Mouse (Mus musculus) heart, adult 2 months (tissue): ENCODE measurements around the gene A4galt. TPM values are rescaled to one million over a fixed set of nuclear protein-coding genes. Genes with fewer than 3 reads are reported as not detected.

Experiments used
- DNase-seq, 2 experiments: peaks; one replicate each; pipeline ENCODE4 v3.0.0; 2021
- H3K27ac ChIP-seq: fragments of 200-600 bp; 2 replicates; pipeline ENCODE4 v1.8.1; 2022
- H3K27me3 ChIP-seq: fragments of 200-500 bp; 2 replicates; pipeline ENCODE4 v1.6.1; 2012; ENCODE audit warnings: mild to moderate bottlenecking, low read length, inconsistent platforms, mixed read lengths; ENCODE audit not compliant: control insufficient read depth, insufficient read depth
- H3K36me3 ChIP-seq: fragments of 200-500 bp; 2 replicates; pipeline ENCODE4 v1.6.1; 2012; ENCODE audit warnings: low read length, inconsistent platforms; ENCODE audit not compliant: control insufficient read depth, insufficient read depth
- H3K4me1 ChIP-seq: fragments of 200-500 bp; 2 replicates; pipeline ENCODE4 v1.6.1; 2011; ENCODE audit warnings: low read length; ENCODE audit not compliant: control insufficient read depth, insufficient read depth
- H3K4me3 ChIP-seq: fragments of 200-600 bp; 2 replicates; pipeline ENCODE4 v1.8.1; 2022
- H3K79me2 ChIP-seq: fragments of 200-500 bp; replicated peaks from 2 replicates; pipeline ENCODE4 v1.6.1; 2012; ENCODE audit warnings: mild to moderate bottlenecking, inconsistent platforms, low read length, moderate library complexity, mixed read lengths; ENCODE audit not compliant: control insufficient read depth, insufficient read depth
- H3K9ac ChIP-seq: fragments of 200-500 bp; 2 replicates; pipeline ENCODE4 v1.6.1; 2012; ENCODE audit warnings: low read depth, mild to moderate bottlenecking, control low read depth, inconsistent platforms, low read length, mixed read lengths
- CTCF ChIP-seq: fragments of 200-600 bp; IDR thresholded peaks from 2 replicates; pipeline ENCODE4 v1.8.1; 2022; ENCODE audit warnings: antibody characterized with exemption, mild to moderate bottlenecking, moderate library complexity
- EP300 ChIP-seq: fragments of 200-500 bp; IDR thresholded peaks from 2 replicates; pipeline ENCODE4 v1.6.1; 2011; ENCODE audit warnings: low read depth, low read length, control low read depth; ENCODE audit not compliant: insufficient read depth
- POLR2A ChIP-seq: fragments of 200-500 bp; IDR thresholded peaks from 2 replicates; pipeline ENCODE4 v1.6.1; 2011; ENCODE audit warnings: mild to moderate bottlenecking, low read depth, low read length, control low read depth; ENCODE audit not compliant: insufficient read depth
- WGBS: fragments of 180-500 bp; shearing (Covaris S2); methylation state at CpG from one replicate; pipeline ENCODE4 v1.1.7; 2018; 5-methylcytosine and 5-hydroxymethylcytosine counted together
- intact Hi-C: fragments of 180-260 bp; cut with DNase I; formaldehyde crosslinking; loops from one replicate; pipeline ENCODE4 v1.15.1; 2025
- polyA plus RNA-seq: library from polyadenylated mRNA; depleted of rRNA; stranded (reverse); fragments of >200 nt; gene quantifications from 2 replicates; pipeline ENCODE4 v1.2.3, GENCODE M21; 2012
- total RNA-seq, 2 experiments: library from RNA; stranded (reverse); gene quantifications; 2 replicates each; pipeline ENCODE4 v1.2.3; 2021

Gene A4galt
- total and polyA plus RNA-seq, 3 experiments = 5.2 to 14.9 (median 6.3) TPM

DNA sequence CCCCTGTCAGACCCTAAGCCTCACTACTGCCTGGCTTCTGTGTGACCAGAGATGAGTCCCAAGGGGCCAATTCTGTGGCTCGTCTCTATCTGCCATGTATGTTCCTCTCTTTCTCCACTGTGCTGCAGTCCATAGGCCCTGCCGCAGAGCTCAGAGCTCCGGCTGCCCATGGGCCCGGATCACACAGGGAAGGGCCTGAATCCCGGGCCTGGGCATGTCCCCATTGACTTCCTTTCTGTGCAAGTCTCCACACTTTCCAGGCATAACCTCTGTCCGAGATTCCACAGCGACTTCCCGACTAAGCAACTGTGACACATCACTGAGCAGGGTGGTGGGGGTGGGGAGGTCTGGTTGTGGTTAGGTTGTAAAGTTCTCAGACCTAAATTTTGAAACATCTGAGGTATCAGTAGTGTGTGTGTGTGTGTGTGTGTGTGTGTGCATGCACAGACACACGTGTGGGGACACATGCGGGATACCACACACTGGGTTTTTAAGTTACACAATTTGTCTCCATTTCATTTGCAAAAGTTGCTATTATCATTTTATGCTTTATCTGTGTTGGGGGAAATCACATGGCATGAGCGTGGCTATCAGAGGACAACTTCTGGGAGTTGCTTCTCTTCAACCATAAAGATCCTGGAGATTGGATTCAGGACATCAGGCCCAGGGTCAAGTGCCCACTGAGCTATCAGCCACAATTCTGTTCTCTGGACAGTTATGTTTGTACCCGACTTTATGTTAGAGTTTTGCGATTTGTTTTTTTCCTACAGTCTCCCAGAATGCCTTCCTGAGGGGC is 40.9 kb upstream of the A4galt start:
- Histone ChIP-seq H3K27me3 (no peaks in the 10 kb centered on the region), H3K9ac (no peak overlapping the region), H3K4me1 (peaks cover 18% of the 10 kb centered on the region), H3K4me3 (no peak overlapping the region), H3K79me2 (no peaks in the 10 kb centered on the region), H3K27ac (peak overlapping the region; percentile 85), H3K36me3 (no peaks in the 10 kb centered on the region)
- intact Hi-C loops = loop anchor here (2.0 kb wide), 1 partner anchor 24 kb away; no protein-coding TSS in a partner anchor
- TF ChIP-seq POLR2A = no peak
- 53% methylated on average over 13 of the region's 13 CpGs for WGBS
- DNase-seq = peak; percentile 37 to 44

- no peak for DNase-seq
- no peaks in the 10 kb centered on the region for H3K27me3 ChIP-seq
- no peaks in the 10 kb centered on the region for H3K36me3 ChIP-seq
- intact Hi-C loops = no loop called here
- H3K79me2 ChIP-seq = no peaks in the 10 kb centered on the region
- TF ChIP-seq POLR2A = no peak
- no peak for TF ChIP-seq EP300
- no peak for TF ChIP-seq CTCF
- peaks cover 18% of the 10 kb centered on the region for H3K4me1 ChIP-seq
- WGBS = 85% methylated on average over 2 of the region's 2 CpGs
- no peak overlapping the region for H3K9ac ChIP-seq
- no peak overlapping the region for H3K4me3 ChIP-seq
- H3K27ac ChIP-seq = no peak overlapping the region
Observed at GRCm38 (mm10) chr15:83290899-83291298, 39.3 kb upstream of the A4galt start.

DNA sequence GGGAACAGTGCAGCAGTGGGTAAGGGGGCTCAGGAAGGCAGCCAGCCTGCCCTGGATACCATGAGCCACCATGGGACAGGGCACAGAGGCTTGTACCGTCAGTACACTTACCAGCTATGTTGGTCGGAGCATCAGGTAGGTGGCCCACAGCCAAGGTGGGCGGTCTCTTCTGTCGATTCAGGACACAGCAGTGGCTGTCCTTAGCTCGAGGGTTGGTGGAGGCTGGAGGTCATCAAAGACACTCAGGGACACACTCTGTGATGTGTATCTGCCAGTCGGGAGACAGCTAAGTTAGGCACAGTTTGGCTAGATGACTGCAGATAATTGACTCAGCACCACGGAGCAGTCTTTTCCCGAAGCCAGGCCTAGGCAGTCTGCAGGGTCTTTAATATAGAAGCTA is 33.3 kb upstream of the A4galt start:
- Histone ChIP-seq H3K36me3 (no peaks in the 10 kb centered on the region), H3K27ac (no peak overlapping the region), H3K4me3 (no peak overlapping the region), H3K79me2 (no peaks in the 10 kb centered on the region), H3K9ac (no peak overlapping the region), H3K27me3 (no peaks in the 10 kb centered on the region), H3K4me1 (no peaks in the 10 kb centered on the region)
- no peak for DNase-seq
- WGBS = 59% methylated on average over 8 of the region's 8 CpGs
- TF ChIP-seq POLR2A (no peak), CTCF (no peak), EP300 (no peak)
- intact Hi-C loops = no loop called here

GRCm38 (mm10) chr15:83282397-83282796 is 30.8 kb upstream of the A4galt start:
- no peak overlapping the region for H3K4me3 ChIP-seq
- no peaks in the 10 kb centered on the region for H3K4me1 ChIP-seq
- DNase-seq = no peak
- H3K9ac ChIP-seq = no peak overlapping the region
- H3K27me3 ChIP-seq = no peaks in the 10 kb centered on the region
- H3K79me2 ChIP-seq = no peaks in the 10 kb centered on the region
- 73% methylated on average over 5 of the region's 5 CpGs for WGBS
- no peaks in the 10 kb centered on the region for H3K36me3 ChIP-seq
- no peak overlapping the region for H3K27ac ChIP-seq
- TF ChIP-seq CTCF (no peak), EP300 (no peak), POLR2A (no peak)
- intact Hi-C loops = no loop called here

- no peak overlapping the region for H3K4me3 ChIP-seq
- no peaks in the 10 kb centered on the region for H3K4me1 ChIP-seq
- H3K79me2 ChIP-seq = no peaks in the 10 kb centered on the region
- no peak for TF ChIP-seq CTCF
- no peak for TF ChIP-seq EP300
- TF ChIP-seq POLR2A = no peak
- no peaks in the 10 kb centered on the region for H3K36me3 ChIP-seq
- no peaks in the 10 kb centered on the region for H3K27me3 ChIP-seq
- DNase-seq = no peak
- intact Hi-C loops = no loop called here
- WGBS = 72% methylated on average over 11 of the region's 11 CpGs
- H3K9ac ChIP-seq = no peak overlapping the region
- H3K27ac ChIP-seq = no peak overlapping the region
Observed at GRCm38 (mm10) chr15:83281303-83281702, 29.7 kb upstream of the A4galt start.

DNA sequence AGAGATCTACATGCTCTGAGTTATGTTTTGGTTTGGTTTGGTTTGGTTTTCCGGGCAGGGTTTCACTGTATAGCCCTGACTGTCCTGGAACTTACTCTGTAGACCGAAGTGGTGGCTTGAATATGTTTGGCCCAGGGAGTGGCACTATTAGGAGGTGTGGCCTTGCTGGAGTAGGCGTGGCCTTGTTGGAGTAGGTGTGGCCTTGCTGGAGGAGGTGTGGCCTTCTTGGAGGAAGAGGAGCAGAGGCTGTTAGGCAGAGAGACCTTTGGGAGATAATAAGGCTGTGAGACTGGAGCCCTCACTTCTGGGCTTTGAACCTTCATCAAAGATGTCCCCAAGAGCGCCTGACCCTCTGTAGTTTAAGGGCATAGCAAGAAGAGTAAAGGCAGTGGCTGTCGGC is 27.0 kb upstream of the A4galt start:
- TF ChIP-seq CTCF (no peak), POLR2A (no peak), EP300 (no peak)
- 84% methylated on average over 5 of the region's 5 CpGs for WGBS
- no peak overlapping the region for H3K4me3 ChIP-seq
- no peaks in the 10 kb centered on the region for H3K79me2 ChIP-seq
- no peaks in the 10 kb centered on the region for H3K4me1 ChIP-seq
- H3K36me3 ChIP-seq = no peaks in the 10 kb centered on the region
- H3K9ac ChIP-seq = no peak overlapping the region
- intact Hi-C loops = no loop called here
- DNase-seq = no peak
- H3K27ac ChIP-seq = no peak overlapping the region
- H3K27me3 ChIP-seq = no peaks in the 10 kb centered on the region
